Mouse (Mus musculus) E14TG2a.4 (cell line): ENCODE measurements around the gene Fgf13.

Experiments
- CTCF ChIP-seq: conservative IDR thresholded peaks from 2 replicates; pipeline ENCODE4 v1.5.1; 2014; ENCODE audit warnings: low read length
- NANOG ChIP-seq: IDR thresholded peaks from 2 replicates; pipeline ENCODE4 v1.6.1; 2014; ENCODE audit warnings: borderline replicate concordance, low read length, mixed read lengths

DNA sequence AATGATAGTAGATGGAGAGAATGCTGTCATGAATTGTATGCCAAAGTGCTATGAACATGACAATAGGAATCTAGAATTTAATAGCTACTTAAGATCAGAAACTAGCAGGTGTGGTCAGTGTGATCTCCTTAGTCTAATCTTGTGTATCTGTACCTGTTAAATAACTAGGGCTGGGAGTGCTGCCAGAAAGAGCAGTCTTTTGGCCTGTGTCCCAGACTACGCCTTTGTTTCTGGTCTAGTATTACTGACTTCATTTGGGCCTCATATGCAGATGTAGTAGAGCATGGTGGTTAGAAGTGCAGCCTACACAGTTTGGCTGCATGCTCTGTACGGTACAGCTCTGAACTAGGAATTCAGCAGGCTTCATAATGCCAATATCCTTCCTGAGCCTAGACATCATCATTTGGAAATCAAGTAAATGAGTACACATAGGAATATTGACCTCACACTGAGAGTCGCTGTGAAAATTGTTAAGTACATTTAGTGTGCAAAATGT, 276.9 kb downstream of the Fgf13 start:
- TF ChIP-seq CTCF (no peak), NANOG (no peak)
